Comparison of ENCODE assay signal across 20 mouse cellular contexts in genomic region chrX:53196392-53196791, GRCm38 (mm10). TPM values are rescaled to one million over a fixed set of nuclear protein-coding genes. Genes with fewer than 3 reads are reported as not detected.
DNase-seq lines count a peak whose midpoint lies in the region; ATAC-seq lines count a peak whose summit lies in the region.
"Had no signal": no experiment of that assay in that cellular context is flagged by ENCODE, and none has a peak within 500 bp of the region (broad histone marks: within the 10 kb centered on the region; RNA-seq: fewer than 3 reads in every experiment).

No protein-coding gene starts in this region.

- H3K4me2 ChIP-seq in heart, embryonic 16.5 days (ENCODE audit: low read depth, low read length) = no peak overlapping the region
- H3K4me2 ChIP-seq in midbrain, embryonic 13.5 days (replicated peaks) = no peak overlapping the region
- H3K4me2 ChIP-seq in forebrain, embryonic 11.5 days (ENCODE audit: low read depth, low read length, severe bottlenecking) = no peak overlapping the region
- H3K4me2 ChIP-seq: limb, embryonic 15.5 days had no signal

- H3K4me3 ChIP-seq in heart, embryonic 16.5 days (ENCODE audit: low read length) = no peak overlapping the region
- H3K4me3 ChIP-seq in midbrain, embryonic 10.5 days = no peak overlapping the region
- no peak overlapping the region for H3K4me3 ChIP-seq in midbrain, embryonic 13.5 days (replicated peaks)
- no peak overlapping the region for H3K4me3 ChIP-seq in embryonic facial prominence, embryonic 10.5 days
- H3K4me3 ChIP-seq in forebrain, embryonic 11.5 days (ENCODE audit: low read depth, low read length) = no peak overlapping the region
- H3K4me3 ChIP-seq: limb, embryonic 15.5 days had no signal

- H3K9me3 ChIP-seq in heart, embryonic 16.5 days (replicated peaks; ENCODE audit: control insufficient read depth, low read length) = no peaks in the 10 kb centered on the region
- H3K9me3 ChIP-seq in midbrain, embryonic 10.5 days (replicated peaks) = no peaks in the 10 kb centered on the region
- H3K9me3 ChIP-seq in midbrain, embryonic 13.5 days = no peaks in the 10 kb centered on the region
- H3K9me3 ChIP-seq in embryonic facial prominence, embryonic 10.5 days = no peaks in the 10 kb centered on the region
- H3K9me3 ChIP-seq in forebrain, embryonic 11.5 days (ENCODE audit: control insufficient read depth, low read length) = no peaks in the 10 kb centered on the region
- H3K9me3 ChIP-seq: limb, embryonic 15.5 days had no signal

- H3K27me3 ChIP-seq in heart, embryonic 16.5 days (ENCODE audit: control insufficient read depth, insufficient read depth, low read length) = no peaks in the 10 kb centered on the region
- no peaks in the 10 kb centered on the region; the same call in 1 of the 2 replicates for H3K27me3 ChIP-seq in midbrain, embryonic 10.5 days (ENCODE audit: low read depth, poor library complexity, severe bottlenecking)
- no peaks in the 10 kb centered on the region for H3K27me3 ChIP-seq in midbrain, embryonic 13.5 days
- peaks cover 3% of the 10 kb centered on the region; the same call in 1 of the 2 replicates for H3K27me3 ChIP-seq in embryonic facial prominence, embryonic 10.5 days (replicated peaks; ENCODE audit: low read depth, poor library complexity, severe bottlenecking)
- H3K27me3 ChIP-seq in forebrain, embryonic 11.5 days (ENCODE audit: control insufficient read depth, insufficient read depth, low read length) = no peaks in the 10 kb centered on the region
- H3K27me3 ChIP-seq: limb, embryonic 15.5 days had no signal

- H3K4me1 ChIP-seq in heart, embryonic 16.5 days (ENCODE audit: control insufficient read depth, insufficient read depth, low read length) = no peaks in the 10 kb centered on the region
- no peaks in the 10 kb centered on the region for H3K4me1 ChIP-seq in midbrain, embryonic 10.5 days
- H3K4me1 ChIP-seq in midbrain, embryonic 13.5 days (replicated peaks) = no peaks in the 10 kb centered on the region
- 0 out of 2 replicates have a peak, but pooled peaks cover 2% of the 10 kb centered on the region for H3K4me1 ChIP-seq in embryonic facial prominence, embryonic 10.5 days
- H3K4me1 ChIP-seq in forebrain, embryonic 11.5 days (replicated peaks; ENCODE audit: control insufficient read depth, insufficient read depth, low read length) = no peaks in the 10 kb centered on the region
- H3K4me1 ChIP-seq: limb, embryonic 15.5 days had no signal

- DNase-seq in heart, postnatal 4 days = no peak
- peak; percentile 26 for DNase-seq in midbrain, embryonic 10.5 days (ENCODE audit: low spot score)
- DNase-seq in embryonic facial prominence, embryonic 10.5 days (ENCODE audit: low spot score) = peak; percentile 61
- peak; percentile 59 for DNase-seq in mesoderm, embryonic 11.5 days (ENCODE audit: low read depth, low spot score)
- DNase-seq in forebrain, embryonic 11.5 days (ENCODE audit: low spot score) = no peak
- DNase-seq: adrenal gland, adult 2 months; cerebellum, adult 2 months; cerebellum, postnatal 36 days; kidney, adult 11 months; lung, postnatal 10 days; retina, postnatal 1 day; right cerebral cortex, postnatal 4 days had no signal

- WGBS in heart, embryonic 16.5 days = 63% methylated on average over 5 of the region's 5 CpGs
- 44% methylated on average over 5 of the region's 5 CpGs for WGBS in midbrain, embryonic 10.5 days
- WGBS in midbrain, embryonic 13.5 days = 53% methylated on average over 5 of the region's 5 CpGs
- WGBS in embryonic facial prominence, embryonic 10.5 days = 35% methylated on average over 5 of the region's 5 CpGs
- 47% methylated on average over 5 of the region's 5 CpGs for WGBS in forebrain, embryonic 11.5 days

- no peak overlapping the region for H3K9ac ChIP-seq in heart, embryonic 16.5 days (ENCODE audit: low read length)
- no peak overlapping the region for H3K9ac ChIP-seq in midbrain, embryonic 13.5 days (replicated peaks)
- H3K9ac ChIP-seq in forebrain, embryonic 11.5 days (ENCODE audit: low read length) = no peak overlapping the region
- H3K9ac ChIP-seq: limb, embryonic 15.5 days had no signal

- H3K36me3 ChIP-seq in heart, embryonic 16.5 days (ENCODE audit: control insufficient read depth, insufficient read depth) = no peaks in the 10 kb centered on the region
- no peaks in the 10 kb centered on the region for H3K36me3 ChIP-seq in midbrain, embryonic 10.5 days
- H3K36me3 ChIP-seq in midbrain, embryonic 13.5 days = no peaks in the 10 kb centered on the region
- no peaks in the 10 kb centered on the region for H3K36me3 ChIP-seq in embryonic facial prominence, embryonic 10.5 days (replicated peaks)
- H3K36me3 ChIP-seq in forebrain, embryonic 11.5 days (ENCODE audit: control insufficient read depth, insufficient read depth, low read length) = no peaks in the 10 kb centered on the region
- H3K36me3 ChIP-seq: limb, embryonic 15.5 days had no signal

- H3K27ac ChIP-seq in heart, embryonic 16.5 days (ENCODE audit: low read length) = peak overlapping the region; percentile 78
- H3K27ac ChIP-seq in midbrain, embryonic 10.5 days (replicated peaks) = no peak overlapping the region
- no peak overlapping the region for H3K27ac ChIP-seq in midbrain, embryonic 13.5 days
- H3K27ac ChIP-seq in embryonic facial prominence, embryonic 10.5 days (replicated peaks) = no peak overlapping the region
- no peak overlapping the region for H3K27ac ChIP-seq in forebrain, embryonic 11.5 days (ENCODE audit: low read depth, low read length)
- H3K27ac ChIP-seq: limb, embryonic 15.5 days had no signal

- ATAC-seq in heart, embryonic 16.5 days (replicated peaks; ENCODE audit: extremely low read depth, insufficient read depth, low FRiP score) = no peak
- ATAC-seq in midbrain, embryonic 13.5 days = no peak
- no peak for ATAC-seq in forebrain, embryonic 11.5 days (replicated peaks; ENCODE audit: low FRiP score)
- ATAC-seq: midbrain, embryonic 16.5 days had no signal

RNA-seq across cellular contexts. Expression of gene Plac1, which starts 43.5 kb away (rescaled TPM):
- polyA plus RNA-seq in heart, embryonic 16.5 days (2015; fragmentation: Nextera tagmentation; extraction: Ambion mirVana) = 4.6 and 6.2 TPM in 2 replicates
- total RNA-seq in heart, postnatal 4 days (2021) = 1 to 10 TPM in 1 of 2 experiments, under 1 TPM in 1; 0.69 to 1.0 TPM
- polyA plus RNA-seq in midbrain, embryonic 10.5 days (2016; fragmentation: Nextera tagmentation; extraction: Ambion mirVana) = 1.6 and 3.2 TPM in 2 replicates
- polyA plus RNA-seq in midbrain, embryonic 13.5 days (2015; fragmentation: Nextera tagmentation; extraction: Ambion mirVana) = 0.58 TPM in 1 of 2 replicates, not detected in the other
- polyA plus RNA-seq in embryonic facial prominence, embryonic 10.5 days (2016; fragmentation: Nextera tagmentation; extraction: Ambion mirVana) = 4.1 and 4.8 TPM in 2 replicates
- polyA plus RNA-seq in forebrain, embryonic 11.5 days (2014; fragmentation: Nextera tagmentation; extraction: Ambion mirVana) = 1.4 and 2.8 TPM in 2 replicates
- total RNA-seq: adrenal gland, adult 2 months; gastrocnemius, adult 18-20 months; heart, postnatal 25 days; layer of hippocampus, postnatal 10 days; megakaryocyte progenitor cell, adult 5-6 weeks had no signal
- polyA plus RNA-seq: adrenal gland, adult 2 months; cerebellum, adult 2 months; midbrain, embryonic 16.5 days had no signal

Comparison
In these comparisons a context has a peak if more than half of its experiments do, and no peak if none do; other contexts are left out.
1. DNase-seq: peak in midbrain, embryonic 10.5 days (single experiment), embryonic facial prominence, embryonic 10.5 days (single experiment) and mesoderm, embryonic 11.5 days (single experiment); none in heart, postnatal 4 days (single experiment) and forebrain, embryonic 11.5 days (single experiment).